Mouse (Mus musculus) pancreas, adult 10 weeks (tissue): ENCODE results near the gene Il1a. TPM values are rescaled to one million over a fixed set of nuclear protein-coding genes. Genes with fewer than 3 reads are reported as not detected.

Experiments
- polyA plus RNA-seq: library from polyadenylated mRNA; stranded (reverse); fragments of 350-450 nt; fragmentation: Illumina TruSeq; extraction: RNeasy Lipid Tissue Mini Kit (QIAGEN cat#74804); gene quantifications from one replicate; pipeline ENCODE4 v1.2.3, GENCODE M21; 2015; ENCODE audit warnings: low read depth, low replicate concordance; ENCODE audit not compliant: insufficient read depth

The Il1a gene
- not detected for polyA plus RNA-seq

DNA sequence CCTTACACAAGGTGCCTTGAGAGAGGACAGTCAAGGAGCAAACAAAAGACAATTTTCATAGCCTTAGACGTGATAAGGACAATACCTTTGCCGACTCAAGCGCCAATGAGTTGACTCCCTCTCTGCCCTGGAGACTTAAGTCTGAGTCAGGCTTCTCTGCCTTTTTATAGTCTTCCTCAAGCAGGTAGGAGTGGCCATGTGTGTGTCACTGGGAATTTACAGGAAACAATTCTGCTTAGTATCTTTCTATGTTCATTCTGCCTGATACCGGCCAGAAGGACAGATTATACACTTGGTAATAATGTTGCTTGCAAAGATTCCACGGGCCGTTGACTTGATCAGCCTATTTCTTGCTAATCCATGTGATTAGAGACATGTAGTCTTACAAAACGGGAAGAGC lies at the start of gene Il1a:
Gene Il1a (minus strand): TSS at position 137 of the 400 bp plus-strand sequence.

DNA sequence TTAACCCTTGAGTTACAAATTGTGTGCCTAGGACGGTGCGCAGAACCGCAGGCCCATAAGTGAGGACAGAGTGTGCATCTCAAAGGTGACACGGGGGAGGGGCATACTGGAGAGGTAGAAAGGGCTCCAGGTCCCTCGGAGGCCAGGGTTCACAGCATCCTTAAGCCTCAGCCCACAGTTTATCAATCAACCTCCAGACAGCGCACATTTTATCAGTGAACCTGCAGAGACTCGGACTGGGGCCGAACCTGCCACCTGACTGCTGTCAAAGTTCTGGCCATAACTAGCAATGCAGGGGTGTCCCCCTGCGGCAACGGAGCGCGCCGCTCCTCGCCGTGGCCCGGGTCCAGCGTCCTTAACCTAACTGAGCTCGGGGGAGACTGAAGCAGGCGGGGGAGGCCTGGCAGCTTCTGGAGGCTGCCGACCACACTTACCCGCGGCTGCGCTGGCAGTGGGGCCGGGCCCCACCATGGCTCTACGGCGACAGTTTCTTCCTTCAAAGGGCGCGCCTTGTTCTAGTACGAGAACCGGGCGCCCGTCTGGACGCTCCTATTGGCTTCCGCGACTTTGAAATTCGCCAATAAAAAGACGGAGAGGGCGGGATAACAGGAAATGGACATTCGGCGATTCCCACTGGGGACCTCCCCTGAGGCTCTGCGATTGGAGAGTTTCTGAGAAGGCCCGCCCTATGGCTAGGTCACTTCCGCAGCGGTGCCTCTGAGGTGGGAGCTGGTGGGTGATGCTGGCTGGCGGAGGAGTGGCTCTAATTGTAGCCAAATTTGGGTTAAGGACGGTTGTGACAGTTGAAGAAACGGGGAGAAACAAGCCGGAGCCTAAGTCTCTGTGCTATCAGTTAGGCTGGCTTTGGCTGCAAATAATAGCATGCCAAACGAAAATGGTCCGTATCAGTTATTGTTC lies 12.8 kb downstream of the Il1a start, which contains the start of gene Ckap2l:
Gene Ckap2l (minus strand): TSS at position 542 of the 918 bp plus-strand sequence.

Other genes starting within 250 kb of the Il1a start
- 2.0 TPM for gene Ttl, start 244.0 kb downstream of the Il1a start, polyA plus RNA-seq
- gene Polr1b, start 209.0 kb downstream of the Il1a start, polyA plus RNA-seq: 7.0 TPM
- 6.9 TPM for gene Chchd5, start 180.3 kb downstream of the Il1a start, polyA plus RNA-seq
- gene Slc20a1, start 111.2 kb downstream of the Il1a start, polyA plus RNA-seq: 5.1 TPM
- gene Ckap2l, start 12.8 kb downstream of the Il1a start, polyA plus RNA-seq: 0.26 TPM
- not detected for gene Il1b, start 61.2 kb upstream of the Il1a start, polyA plus RNA-seq
- gene F830045P16Rik, start 226.6 kb upstream of the Il1a start, polyA plus RNA-seq: not detected